Mouse (Mus musculus) T-helper 1 cell (primary cell): ENCODE measurements around the gene Hnrnpd.

Source experiments
- in situ Hi-C: fragments of 300-600 bp; cut with MboI, MseI; formaldehyde crosslinking; loops from one replicate; pipeline ENCODE4 v1.15.1; 2025; ENCODE audit warnings: high pct_unique_total_duplicates

The Hnrnpd gene

GRCm38 (mm10) chr5:99959960-99960359, 18.8 kb downstream of the Hnrnpd start:
- in situ Hi-C loops, result loop anchor here (25.0 kb wide), 1 partner anchor 852 kb away; the partner anchor contains the start of gene Abraxas1

- in situ Hi-C loops, result loop anchor here (25.0 kb wide), 1 partner anchor 853 kb away; the partner anchor contains the start of gene Abraxas1
These were observed 19.4 kb downstream of the Hnrnpd start for GRCm38 (mm10) chr5:99959236-99959936.

- in situ Hi-C loops, result loop anchor here (25.0 kb wide), 1 partner anchor 854 kb away; the partner anchor contains the start of gene Abraxas1
These were observed 20.1 kb downstream of the Hnrnpd start for GRCm38 (mm10) chr5:99958666-99959065.

GRCm38 (mm10) chr5:99953883-99954282, 24.9 kb downstream of the Hnrnpd start:
- in situ Hi-C loops, result loop anchor here (25.0 kb wide), 1 partner anchor 858 kb away; the partner anchor contains the start of gene Abraxas1

- in situ Hi-C loops, result loop anchor here (25.0 kb wide), 1 partner anchor 860 kb away; the partner anchor contains the start of gene Abraxas1
These were observed 26.2 kb downstream of the Hnrnpd start for GRCm38 (mm10) chr5:99952513-99952912.

DNA sequence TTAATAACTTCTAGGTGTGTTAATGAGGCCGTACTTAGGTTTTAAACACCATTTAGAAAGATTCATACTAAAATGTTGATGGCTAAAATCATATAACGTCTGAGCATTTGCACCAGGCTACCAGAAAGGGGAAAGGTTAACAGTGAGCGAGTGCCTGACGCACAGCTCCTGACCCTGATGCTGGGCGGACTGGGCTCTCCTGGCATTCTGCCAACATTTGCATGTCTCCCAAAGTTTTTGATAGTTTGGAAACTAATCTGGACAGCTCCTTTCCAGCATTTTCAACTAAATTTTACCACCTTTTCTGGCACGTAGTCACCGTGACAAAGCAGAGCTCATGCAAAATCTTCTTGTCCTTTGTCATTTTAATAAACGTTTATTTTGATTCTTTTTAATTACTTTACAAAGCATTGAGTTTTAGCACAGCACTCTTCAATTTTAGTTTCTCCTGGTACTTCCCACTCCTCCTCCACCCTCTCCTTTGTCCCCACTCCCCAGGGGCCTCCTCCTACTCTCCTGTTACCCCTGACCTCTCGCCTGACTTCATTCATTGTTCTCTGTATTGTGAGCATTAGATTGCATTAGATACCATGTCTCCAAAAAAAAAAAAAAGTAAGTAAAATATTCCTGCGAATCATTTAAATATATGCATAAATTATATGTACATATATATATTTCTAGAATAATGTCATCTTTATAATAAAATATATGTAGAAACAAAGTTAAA, 36.8 kb downstream of the Hnrnpd start:
- in situ Hi-C loops, result no loop called here

DNA sequence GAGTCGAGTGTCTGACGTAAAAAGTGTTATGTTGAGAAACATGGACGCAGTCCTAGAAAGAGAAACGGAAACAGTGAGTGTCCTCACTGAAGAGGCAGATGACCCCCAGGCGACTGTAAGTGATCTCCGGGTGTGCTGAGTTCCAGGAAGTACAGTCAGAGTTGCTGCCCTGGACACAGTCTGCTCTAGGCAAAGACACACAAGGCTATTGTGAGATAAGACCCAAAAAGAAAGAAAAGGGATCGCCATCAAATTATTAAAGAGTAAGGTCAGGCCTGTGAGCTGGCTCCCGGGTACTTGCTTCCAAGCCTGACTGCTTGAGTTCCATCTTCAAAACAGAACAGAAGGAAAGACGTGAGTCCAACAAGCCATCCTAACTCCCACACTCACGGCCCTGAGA, 37.5 kb downstream of the Hnrnpd start:
- in situ Hi-C loops, result no loop called here

GRCm38 (mm10) chr5:99939440-99939839, 39.3 kb downstream of the Hnrnpd start:
- in situ Hi-C loops, result no loop called here

GRCm38 (mm10) chr5:99931910-99932309, 46.8 kb downstream of the Hnrnpd start:
- in situ Hi-C loops, result loop anchor here (5.0 kb wide), 1 partner anchor 410 kb away; no protein-coding TSS in a partner anchor

DNA sequence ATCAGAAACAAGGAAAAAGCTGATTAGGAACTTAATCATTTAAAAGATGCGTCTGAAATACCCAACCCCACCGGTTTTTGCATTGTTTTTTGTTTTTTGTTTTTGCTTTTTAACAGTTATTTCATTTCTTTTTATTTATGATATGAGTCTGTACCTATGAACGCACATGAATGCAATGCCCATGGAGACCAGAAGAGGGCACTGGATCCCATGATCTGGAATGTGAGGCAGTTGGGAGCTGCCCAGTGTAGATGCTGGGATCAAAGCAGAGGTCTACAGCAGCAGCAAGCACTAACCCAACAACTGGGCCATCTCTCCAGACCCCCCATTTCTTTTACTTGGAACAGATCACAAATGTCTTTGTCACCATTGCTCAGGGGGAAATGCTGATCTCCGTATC, 50.8 kb downstream of the Hnrnpd start:
- in situ Hi-C loops, result no loop called here

- in situ Hi-C loops, result no loop called here
These were observed 56.7 kb downstream of the Hnrnpd start for GRCm38 (mm10) chr5:99922033-99922432.

- in situ Hi-C loops, result no loop called here
These were observed 63.2 kb downstream of the Hnrnpd start for GRCm38 (mm10) chr5:99915494-99915893.

GRCm38 (mm10) chr5:99906181-99906956, 72.4 kb downstream of the Hnrnpd start, which contains the start of gene Vamp9:
TSS of gene Vamp9 (plus strand) at chr5:99906254.
- in situ Hi-C loops, result no loop called here
